Mouse (Mus musculus): ENCODE results near the gene Fbxl16. TPM values are rescaled to one million over a fixed set of nuclear protein-coding genes. Genes with fewer than 3 reads are reported as not detected.
A peak's percentile ranks its signal among the peaks of the same experiment; 100 is the strongest.

The Fbxl16 gene
- polyA plus RNA-seq, 1 experiment from 2014 or later: 29.1 TPM

- Histone ChIP-seq H3K4me3 (peak overlapping the region; percentile 82; the same call in 1 of the 2 replicates), H3K9me3 (no peaks in the 10 kb centered on the region), H3K36me3 (peaks cover 58% of the 10 kb centered on the region), H3K4me1 (replicated peaks) (peaks cover 85% of the 10 kb centered on the region), H3K27me3 (no peaks in the 10 kb centered on the region), H3K27ac (no peak overlapping the region; the same call in 1 of the 2 replicates), H3K4me2 (peak overlapping the region; percentile 99), H3K9ac (peak overlapping the region; percentile 91)
- ATAC-seq (ENCODE audit: low FRiP score): no peak
- 91% methylated on average over 14 of the region's 14 CpGs for WGBS
Measured at GRCm38 (mm10) chr17:25830806-25831431, 22.0 kb downstream of the Fbxl16 start.

DNA sequence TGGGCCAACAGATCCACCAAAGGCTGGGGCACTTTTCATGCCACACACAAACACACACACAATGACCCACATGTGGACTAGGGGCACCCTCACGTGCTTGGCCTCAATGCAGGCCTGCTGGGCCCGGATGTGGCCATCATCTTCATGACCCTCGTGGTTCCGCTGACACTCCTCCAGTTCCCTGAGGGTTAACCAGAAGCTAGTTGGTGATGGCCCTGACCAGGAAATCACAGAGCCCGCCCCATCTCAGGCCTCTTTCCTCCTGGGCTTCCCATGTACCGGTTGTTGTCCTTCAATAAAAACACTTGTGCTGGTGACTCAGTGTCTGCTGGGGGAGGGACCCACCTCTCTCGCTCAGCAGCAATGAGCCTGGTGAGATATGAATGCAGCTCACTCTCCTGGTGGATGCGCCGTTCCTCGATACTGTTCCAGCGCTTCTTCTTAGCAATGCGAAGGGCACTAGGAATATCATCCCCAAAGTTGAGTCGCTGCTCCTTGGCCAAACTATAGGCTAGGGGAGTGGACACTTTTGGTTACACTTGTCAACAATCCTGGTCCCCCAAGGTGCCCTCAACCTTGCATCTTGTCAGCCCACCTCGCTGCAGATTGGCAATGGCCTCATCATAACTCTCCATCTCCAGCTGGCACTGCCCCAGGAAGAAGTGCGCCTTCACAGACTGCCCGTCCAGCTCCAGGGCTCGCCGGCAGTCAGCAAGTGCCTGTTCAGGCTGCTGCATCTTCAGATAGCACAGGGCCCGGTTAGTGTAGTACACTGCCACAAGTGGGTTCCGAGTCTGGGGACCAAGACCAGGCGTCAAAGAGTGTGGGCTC is 22.8 kb downstream of the Fbxl16 start:
- no peak for ATAC-seq (ENCODE audit: low FRiP score)
- peak overlapping the region; percentile 91 for H3K9ac ChIP-seq
- no peaks in the 10 kb centered on the region for H3K27me3 ChIP-seq
- H3K36me3 ChIP-seq: peaks cover 51% of the 10 kb centered on the region
- H3K4me3 ChIP-seq: peak overlapping the region; percentile 82
- 66% methylated on average over 21 of the region's 21 CpGs for whole genome bisulfite sequencing
- H3K27ac ChIP-seq: peak overlapping the region; percentile 97
- no peaks in the 10 kb centered on the region for H3K9me3 ChIP-seq
- H3K4me2 ChIP-seq: peak overlapping the region; percentile 99
- peaks cover 85% of the 10 kb centered on the region for H3K4me1 ChIP-seq (replicated peaks)

- under 1% methylated on average over 64 of the region's 77 CpGs for WGBS
- H3K27me3 ChIP-seq: no peaks in the 10 kb centered on the region
- H3K4me2 ChIP-seq: peak overlapping the region; percentile 99
- peak; percentile 89 for ATAC-seq (ENCODE audit: low FRiP score)
- H3K9me3 ChIP-seq: no peaks in the 10 kb centered on the region
- peak overlapping the region; percentile 82 for H3K4me3 ChIP-seq
- H3K4me1 ChIP-seq (replicated peaks): peaks cover 85% of the 10 kb centered on the region
- H3K36me3 ChIP-seq: peaks cover 41% of the 10 kb centered on the region
- H3K27ac ChIP-seq: peak overlapping the region; percentile 97
- peak overlapping the region; percentile 91 for H3K9ac ChIP-seq
Measured at GRCm38 (mm10) chr17:25832436-25833290, 23.8 kb downstream of the Fbxl16 start.

GRCm38 (mm10) chr17:25833291-25833663 is 24.4 kb downstream of the Fbxl16 start, which contains the start of gene Stub1:
Gene Stub1, minus strand, starts transcription at chr17:25833404.
- Histone ChIP-seq H3K27me3 (no peaks in the 10 kb centered on the region), H3K4me2 (peak within 1 kb of the TSS; percentile 99), H3K4me3 (peak within 1 kb of the TSS; percentile 82), H3K9me3 (no peaks in the 10 kb centered on the region), H3K27ac (peak within 1 kb of the TSS; percentile 97), H3K4me1 (replicated peaks) (peaks cover 85% of the 10 kb centered on the region), H3K36me3 (peaks cover 40% of the 10 kb centered on the region), H3K9ac (peak within 1 kb of the TSS; percentile 91)
- under 1% methylated on average over 24 of the region's 24 CpGs for WGBS
- peak; percentile 57 for ATAC-seq (ENCODE audit: low FRiP score)

DNA sequence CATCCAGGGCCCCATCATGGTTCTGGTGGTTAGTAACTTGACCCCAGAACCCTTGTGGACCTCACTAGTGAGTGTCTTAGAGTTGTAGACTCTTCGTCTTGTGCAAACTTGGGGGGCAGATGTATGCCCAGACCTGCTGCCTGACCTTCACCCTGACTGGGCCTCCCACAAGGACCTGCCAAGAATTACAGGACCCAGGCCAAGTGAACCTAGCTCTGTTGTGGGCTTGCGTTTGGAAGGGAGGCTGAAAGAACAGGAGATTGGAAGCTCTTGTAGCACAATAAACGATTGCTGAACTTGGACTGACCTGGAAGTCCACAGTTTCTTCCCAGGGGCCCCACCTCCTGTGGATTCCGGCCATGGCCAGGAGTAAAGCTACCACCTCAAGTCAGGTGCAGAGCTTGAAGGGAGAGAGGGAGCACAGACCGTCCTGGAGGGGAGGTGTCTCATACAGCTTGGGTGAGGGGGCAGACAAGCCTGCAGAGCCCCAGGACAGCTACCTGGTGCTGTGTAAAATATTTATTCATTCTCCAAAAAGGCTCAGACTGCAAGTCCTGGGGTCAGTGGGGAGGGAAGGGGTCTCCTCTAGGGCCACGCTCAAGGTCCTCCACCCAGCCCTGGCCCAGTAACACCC is 25.2 kb downstream of the Fbxl16 start:
- peak overlapping the region; percentile 91 for H3K9ac ChIP-seq
- peak overlapping the region; percentile 97 for H3K27ac ChIP-seq
- peak overlapping the region; percentile 82 for H3K4me3 ChIP-seq
- no peaks in the 10 kb centered on the region for H3K9me3 ChIP-seq
- 58% methylated on average over 6 of the region's 6 CpGs for WGBS
- H3K36me3 ChIP-seq: peaks cover 45% of the 10 kb centered on the region
- no peaks in the 10 kb centered on the region for H3K27me3 ChIP-seq
- H3K4me1 ChIP-seq (replicated peaks): peaks cover 88% of the 10 kb centered on the region
- peak overlapping the region; percentile 99 for H3K4me2 ChIP-seq
- ATAC-seq (ENCODE audit: low FRiP score): no peak

- Histone ChIP-seq H3K27ac (peak overlapping the region; percentile 97; the same call in 1 of the 2 replicates), H3K4me1 (replicated peaks) (peaks cover 85% of the 10 kb centered on the region), H3K4me3 (peak overlapping the region; percentile 82), H3K27me3 (no peaks in the 10 kb centered on the region), H3K9me3 (no peaks in the 10 kb centered on the region), H3K4me2 (peak overlapping the region; percentile 99), H3K9ac (peak overlapping the region; percentile 91), H3K36me3 (peaks cover 49% of the 10 kb centered on the region)
- 91% methylated on average over 12 of the region's 12 CpGs for WGBS
- ATAC-seq (ENCODE audit: low FRiP score): no peak
Measured at GRCm38 (mm10) chr17:25834595-25835222, 25.8 kb downstream of the Fbxl16 start.

DNA sequence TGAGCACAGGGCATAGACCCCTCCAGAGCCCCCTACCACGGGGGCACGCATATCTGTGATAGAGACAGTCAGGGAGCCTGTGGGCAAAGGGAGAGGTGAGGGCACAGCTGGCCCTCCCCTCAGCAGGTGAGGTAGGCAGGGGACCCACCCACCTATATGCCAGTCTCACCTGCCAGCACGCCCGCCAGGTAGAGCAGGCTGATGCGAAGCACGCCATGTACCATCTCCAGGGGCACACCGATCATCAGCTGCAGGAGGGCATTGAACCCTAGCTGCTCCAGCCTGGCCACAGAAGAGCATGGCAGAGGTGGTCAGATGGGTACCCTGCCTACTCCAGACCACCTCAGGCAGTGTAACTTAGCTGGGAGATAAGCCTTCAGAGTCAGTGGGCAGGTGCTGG is 26.4 kb downstream of the Fbxl16 start:
- peaks cover 79% of the 10 kb centered on the region for H3K4me1 ChIP-seq (replicated peaks)
- H3K9me3 ChIP-seq: no peaks in the 10 kb centered on the region
- WGBS: 94% methylated on average over 7 of the region's 7 CpGs
- peak overlapping the region; percentile 82; the same call in 1 of the 2 replicates for H3K4me3 ChIP-seq
- ATAC-seq (ENCODE audit: low FRiP score): no peak
- peak overlapping the region; percentile 91 for H3K9ac ChIP-seq
- H3K4me2 ChIP-seq: peak overlapping the region; percentile 99
- no peak overlapping the region for H3K27ac ChIP-seq
- H3K36me3 ChIP-seq: peaks cover 49% of the 10 kb centered on the region
- H3K27me3 ChIP-seq: no peaks in the 10 kb centered on the region

GRCm38 (mm10) chr17:25835816-25836215 is 26.9 kb downstream of the Fbxl16 start:
- Histone ChIP-seq H3K9me3 (no peaks in the 10 kb centered on the region), H3K27me3 (no peaks in the 10 kb centered on the region), H3K4me3 (peak overlapping the region; percentile 49; the same call in 1 of the 2 replicates), H3K36me3 (peaks cover 49% of the 10 kb centered on the region), H3K4me1 (replicated peaks) (peaks cover 74% of the 10 kb centered on the region), H3K27ac (peak overlapping the region; percentile 88; the same call in 1 of the 2 replicates), H3K4me2 (peak overlapping the region; percentile 99), H3K9ac (peak overlapping the region; percentile 91)
- no peak for ATAC-seq (ENCODE audit: low FRiP score)
- WGBS: 90% methylated on average over 16 of the region's 16 CpGs

DNA sequence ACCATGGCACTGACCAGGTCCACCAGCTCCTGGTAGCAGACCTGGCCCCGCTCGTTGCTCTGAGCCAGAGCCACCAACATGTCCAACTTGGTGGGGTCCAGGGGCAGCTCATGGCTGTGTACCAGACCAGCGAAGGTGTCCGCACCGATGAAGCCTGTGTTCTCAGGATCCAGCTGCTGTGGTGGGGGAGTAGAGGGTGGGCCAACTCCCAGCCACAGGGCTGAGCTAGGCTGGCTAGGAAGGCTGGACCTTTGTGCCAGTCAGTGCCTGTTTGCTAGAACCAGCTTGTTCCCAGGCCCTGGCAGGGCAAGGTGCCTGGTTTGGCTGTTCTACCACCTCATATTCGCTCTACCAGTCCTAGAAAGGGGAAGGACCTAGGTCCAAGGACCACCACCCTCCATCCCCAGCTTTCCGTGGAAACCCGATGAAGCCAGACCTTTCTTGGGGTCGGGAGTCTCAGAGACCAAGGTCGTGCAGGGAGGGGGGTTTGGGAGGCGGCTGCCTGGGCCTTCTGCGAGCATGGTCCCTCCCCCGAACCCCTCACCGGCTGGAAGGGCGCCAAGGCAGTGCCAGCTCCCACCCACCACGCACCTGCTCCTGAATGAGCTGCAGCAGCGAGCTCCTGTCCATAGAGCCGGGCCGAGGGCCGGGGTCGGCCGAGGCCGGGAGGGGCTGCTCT is 27.7 kb downstream of the Fbxl16 start:
- H3K36me3 ChIP-seq: peaks cover 49% of the 10 kb centered on the region
- WGBS: 22% methylated on average over 23 of the region's 23 CpGs
- no peaks in the 10 kb centered on the region for H3K27me3 ChIP-seq
- H3K27ac ChIP-seq: peak overlapping the region; percentile 88
- peak overlapping the region; percentile 49 for H3K4me3 ChIP-seq
- peak overlapping the region; percentile 91 for H3K9ac ChIP-seq
- H3K4me2 ChIP-seq: peak overlapping the region; percentile 99
- no peaks in the 10 kb centered on the region for H3K9me3 ChIP-seq
- H3K4me1 ChIP-seq (replicated peaks): peaks cover 66% of the 10 kb centered on the region
- ATAC-seq (ENCODE audit: low FRiP score): no peak

GRCm38 (mm10) chr17:25837076-25837410 is 28.2 kb downstream of the Fbxl16 start, which contains the start of gene Rhbdl1:
Gene Rhbdl1, minus strand, starts transcription at chr17:25837295.
- peak within 1 kb of the TSS; percentile 99 for H3K4me2 ChIP-seq
- peak within 1 kb of the TSS; percentile 91 for H3K9ac ChIP-seq
- no peaks in the 10 kb centered on the region for H3K27me3 ChIP-seq
- WGBS: under 1% methylated on average over 29 of the region's 29 CpGs
- peaks cover 52% of the 10 kb centered on the region for H3K36me3 ChIP-seq
- H3K4me1 ChIP-seq (replicated peaks): peaks cover 61% of the 10 kb centered on the region
- H3K9me3 ChIP-seq: no peaks in the 10 kb centered on the region
- H3K27ac ChIP-seq: peak within 1 kb of the TSS; percentile 88
- peak within 1 kb of the TSS; percentile 49 for H3K4me3 ChIP-seq
- ATAC-seq (ENCODE audit: low FRiP score): peak; percentile 49; the same call in 1 of the 2 replicates

DNA sequence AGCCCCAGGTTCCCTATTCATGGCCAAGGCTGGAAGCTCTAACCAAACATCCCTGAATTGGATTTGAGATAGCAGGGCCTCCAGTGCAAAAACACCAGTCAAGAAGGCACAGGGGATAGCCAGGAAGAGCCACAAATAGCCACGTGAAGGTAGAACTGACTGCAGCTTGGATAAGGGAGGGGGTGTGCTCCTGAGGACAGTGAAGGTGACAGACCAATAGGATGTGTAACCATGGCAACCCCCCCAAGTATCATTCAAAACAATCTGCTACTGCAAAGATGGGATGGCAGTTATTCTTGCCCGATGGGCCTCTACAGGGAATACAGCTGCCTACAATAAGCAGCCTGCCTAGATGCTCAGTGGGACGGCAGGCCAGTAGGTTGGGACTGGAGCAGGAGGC is 28.6 kb downstream of the Fbxl16 start:
- Histone ChIP-seq H3K36me3 (peaks cover 56% of the 10 kb centered on the region), H3K9ac (peak overlapping the region; percentile 91), H3K4me2 (peak overlapping the region; percentile 99), H3K9me3 (no peaks in the 10 kb centered on the region), H3K4me1 (replicated peaks) (peaks cover 58% of the 10 kb centered on the region), H3K27ac (peak overlapping the region; percentile 88), H3K27me3 (no peaks in the 10 kb centered on the region), H3K4me3 (peak overlapping the region; percentile 49)
- 12% methylated on average over 3 of the region's 3 CpGs for WGBS
- no peak for ATAC-seq (ENCODE audit: low FRiP score)

Data from hindbrain, embryonic 13.5 days (tissue).